Mouse (Mus musculus) hindbrain, embryonic 16.5 days (tissue): Measurements from ENCODE around the gene Hira. TPM values are rescaled to one million over a fixed set of nuclear protein-coding genes. Genes with fewer than 3 reads are reported as not detected.
"Not testable (repeated sequence)": the region's sequence is repeated elsewhere in the genome, so short reads cannot be mapped to it uniquely, and the experiment has no call there.

ENCODE experiments used
- ATAC-seq: fragments of 200-750 bp; cut with Nextera tagmentation; 2 replicates; pipeline ENCODE4 v1.8.0; 2017; ENCODE audit warnings: moderate TSS enrichment, moderate library complexity
- H3K27ac ChIP-seq: fragments of 300-500 bp; sonication (generic); 2 replicates; pipeline ENCODE4 v1.5.1; 2014; ENCODE audit warnings: low read depth, mild to moderate bottlenecking, control low read depth, low read length, moderate library complexity
- H3K27me3 ChIP-seq: fragments of 300-500 bp; sonication (generic); replicated peaks from 2 replicates; pipeline ENCODE4 v1.6.1; 2014; ENCODE audit warnings: low read length; ENCODE audit not compliant: control insufficient read depth, insufficient read depth
- H3K36me3 ChIP-seq: fragments of 300-500 bp; sonication (generic); 2 replicates; pipeline ENCODE4 v1.6.1; 2014; ENCODE audit warnings: mild to moderate bottlenecking, low read length, moderate library complexity, mixed read lengths; ENCODE audit not compliant: control insufficient read depth, insufficient read depth
- H3K4me1 ChIP-seq: fragments of 300-500 bp; sonication (generic); 2 replicates; pipeline ENCODE4 v1.6.1; 2014; ENCODE audit warnings: low read depth, low read length; ENCODE audit not compliant: control insufficient read depth, insufficient read depth
- H3K4me2 ChIP-seq: fragments of 300-500 bp; sonication (generic); 2 replicates; pipeline ENCODE4 v1.6.1; 2014; ENCODE audit warnings: mild to moderate bottlenecking, low read length, control low read depth, moderate library complexity
- H3K4me3 ChIP-seq: fragments of 300-500 bp; sonication (generic); 2 replicates; pipeline ENCODE4 v1.5.1; 2014; ENCODE audit warnings: mild to moderate bottlenecking, low read length, control low read depth, moderate library complexity
- H3K9ac ChIP-seq: fragments of 300-500 bp; sonication (generic); 2 replicates; pipeline ENCODE4 v1.6.1; 2014; ENCODE audit warnings: low read depth, mild to moderate bottlenecking, control low read depth, low read length, moderate library complexity
- H3K9me3 ChIP-seq: fragments of 300-500 bp; sonication (generic); 2 replicates; pipeline ENCODE4 v1.6.1; 2014; ENCODE audit warnings: mild to moderate bottlenecking, low read length, moderate library complexity; ENCODE audit not compliant: control insufficient read depth
- WGBS: fragments of 180-500 bp; shearing (Covaris S2); extraction: QIAGEN DNeasy Blood & Tissue Kit; methylation state at CpG from one replicate; pipeline ENCODE4 v1.1.7; 2014; 5-methylcytosine and 5-hydroxymethylcytosine counted together
- polyA plus RNA-seq: library from polyadenylated mRNA; unstranded; fragments of >200 nt; fragmentation: Nextera tagmentation; extraction: Ambion mirVana; gene quantifications from 2 replicates; pipeline ENCODE4 v1.2.1, GENCODE M21; 2015

Hira gene
- polyA plus RNA-seq, 1 experiment from 2014 or later: 13.4 TPM

- H3K27ac ChIP-seq, H3K4me1 ChIP-seq, H3K4me3 ChIP-seq, H3K9me3 ChIP-seq, H3K9ac ChIP-seq, H3K27me3 ChIP-seq, H3K4me2 ChIP-seq, H3K36me3 ChIP-seq, ATAC-seq: not testable (repeated sequence)
- 85% methylated on average over 17 of the region's 17 CpGs for WGBS
Measured at GRCm38 (mm10) chr16:18849521-18850190, 27.2 kb upstream of the Hira start.

- Histone ChIP-seq H3K27ac (no peak overlapping the region), H3K9ac (no peak overlapping the region), H3K4me2 (no peak overlapping the region), H3K36me3 (no peaks in the 10 kb centered on the region), H3K9me3 (no peaks in the 10 kb centered on the region), H3K4me3 (no peak overlapping the region), H3K27me3 (no peaks in the 10 kb centered on the region), H3K4me1 (no peaks in the 10 kb centered on the region)
- peak; percentile 69; the same call in 1 of the 2 replicates for ATAC-seq
Measured at GRCm38 (mm10) chr16:18858551-18858950, 18.3 kb upstream of the Hira start.

- H3K27ac ChIP-seq: no peak overlapping the region
- H3K36me3 ChIP-seq: no peaks in the 10 kb centered on the region
- H3K4me2 ChIP-seq: no peak overlapping the region
- H3K27me3 ChIP-seq: no peaks in the 10 kb centered on the region
- ATAC-seq: no peak
- H3K4me3 ChIP-seq: no peak overlapping the region
- no peaks in the 10 kb centered on the region for H3K9me3 ChIP-seq
- H3K9ac ChIP-seq: no peak overlapping the region
- WGBS: 59% methylated on average over 1 of the region's 1 CpGs
- H3K4me1 ChIP-seq: no peaks in the 10 kb centered on the region
Measured at GRCm38 (mm10) chr16:18860186-18860585, 16.7 kb upstream of the Hira start.

GRCm38 (mm10) chr16:18870495-18870894, 6.3 kb upstream of the Hira start:
- H3K9me3 ChIP-seq, H3K4me3 ChIP-seq, H3K4me2 ChIP-seq, H3K4me1 ChIP-seq, ATAC-seq, H3K27me3 ChIP-seq, H3K27ac ChIP-seq, H3K9ac ChIP-seq: not testable (repeated sequence)
- H3K36me3 ChIP-seq: peaks cover 22% of the 10 kb centered on the region
- 93% methylated on average over 1 of the region's 1 CpGs for WGBS

- peak overlapping the region; percentile 78 for H3K4me2 ChIP-seq
- peak overlapping the region; percentile 97 for H3K27ac ChIP-seq
- peaks cover 17% of the 10 kb centered on the region for H3K4me1 ChIP-seq
- H3K9ac ChIP-seq: peak overlapping the region; percentile 95
- no peaks in the 10 kb centered on the region for H3K27me3 ChIP-seq
- no peak for ATAC-seq
- peak overlapping the region; percentile 98 for H3K4me3 ChIP-seq
- WGBS: under 1% methylated on average over 17 of the region's 17 CpGs
- H3K36me3 ChIP-seq: peaks cover 20% of the 10 kb centered on the region
- no peaks in the 10 kb centered on the region for H3K9me3 ChIP-seq
Measured at GRCm38 (mm10) chr16:18876091-18876441, 771 bp upstream of the Hira start.

- H3K9me3 ChIP-seq: no peaks in the 10 kb centered on the region
- no peaks in the 10 kb centered on the region for H3K27me3 ChIP-seq
- H3K4me2 ChIP-seq: peak overlapping the region; percentile 78
- H3K27ac ChIP-seq: peak overlapping the region; percentile 97
- H3K36me3 ChIP-seq: peaks cover 9% of the 10 kb centered on the region
- under 1% methylated on average over 43 of the region's 43 CpGs for WGBS
- ATAC-seq: peak; percentile 53
- peak overlapping the region; percentile 98 for H3K4me3 ChIP-seq
- peak overlapping the region; percentile 95 for H3K9ac ChIP-seq
- peaks cover 17% of the 10 kb centered on the region for H3K4me1 ChIP-seq
Measured at GRCm38 (mm10) chr16:18877386-18878090, 701 bp downstream of the Hira start.

- H3K27me3 ChIP-seq: no peaks in the 10 kb centered on the region
- peak overlapping the region; percentile 95 for H3K9ac ChIP-seq
- WGBS: 22% methylated on average over 20 of the region's 20 CpGs
- H3K4me1 ChIP-seq: peaks cover 17% of the 10 kb centered on the region
- H3K4me3 ChIP-seq: peak overlapping the region; percentile 98
- peak overlapping the region; percentile 78 for H3K4me2 ChIP-seq
- H3K36me3 ChIP-seq: peaks cover 8% of the 10 kb centered on the region
- no peaks in the 10 kb centered on the region for H3K9me3 ChIP-seq
- H3K27ac ChIP-seq: peak overlapping the region; percentile 97
- peak; percentile 1; the same call in 1 of the 2 replicates for ATAC-seq
Measured at GRCm38 (mm10) chr16:18878091-18878720, 1.4 kb downstream of the Hira start.

- Histone ChIP-seq H3K27ac (no peak overlapping the region), H3K36me3 (peaks cover 2% of the 10 kb centered on the region; the same call in 1 of the 2 replicates), H3K27me3 (no peaks in the 10 kb centered on the region), H3K4me2 (no peak overlapping the region), H3K9me3 (no peaks in the 10 kb centered on the region), H3K4me3 (no peak overlapping the region), H3K9ac (no peak overlapping the region), H3K4me1 (peaks cover 17% of the 10 kb centered on the region)
- no peak for ATAC-seq
Measured at GRCm38 (mm10) chr16:18884044-18884443, 7.2 kb downstream of the Hira start.

GRCm38 (mm10) chr16:18893840-18894372, 17.1 kb downstream of the Hira start:
- Histone ChIP-seq H3K9ac (no peak overlapping the region), H3K4me1 (no peaks in the 10 kb centered on the region), H3K36me3 (peaks cover 3% of the 10 kb centered on the region), H3K27ac (no peak overlapping the region), H3K4me2 (no peak overlapping the region), H3K4me3 (no peak overlapping the region), H3K27me3 (no peaks in the 10 kb centered on the region), H3K9me3 (no peaks in the 10 kb centered on the region)
- 81% methylated on average over 4 of the region's 4 CpGs for WGBS
- ATAC-seq: no peak
